Mouse (Mus musculus) midbrain, postnatal 0 days (tissue): ENCODE results near the gene Fpgs. TPM values are rescaled to one million over a fixed set of nuclear protein-coding genes. Genes with fewer than 3 reads are reported as not detected.

Experiments
- ATAC-seq: fragments of 200-750 bp; cut with Nextera tagmentation; 2 replicates; pipeline ENCODE4 v1.8.0; 2017; ENCODE audit warnings: moderate number of reproducible peaks, mild to moderate bottlenecking, moderate TSS enrichment, moderate library complexity; ENCODE audit not compliant: low FRiP score
- DNase-seq: peaks from one replicate; pipeline ENCODE4 v3.0.0-alpha.2; 2015; ENCODE audit warnings: low spot score
- H3K27ac ChIP-seq: fragments of 300-500 bp; sonication (generic); 2 replicates; pipeline ENCODE4 v1.5.1; 2014; ENCODE audit warnings: low read depth, mild to moderate bottlenecking, low read length, mixed read lengths
- H3K27me3 ChIP-seq: fragments of 300-500 bp; sonication (generic); 2 replicates; pipeline ENCODE4 v1.6.1; 2014; ENCODE audit warnings: low read length, control low read depth, mixed read lengths; ENCODE audit not compliant: insufficient read depth
- H3K36me3 ChIP-seq: fragments of 300-500 bp; sonication (generic); 2 replicates; pipeline ENCODE4 v1.6.1; 2014; ENCODE audit warnings: low read length, control low read depth, mixed read lengths; ENCODE audit not compliant: insufficient read depth
- H3K4me1 ChIP-seq: fragments of 300-500 bp; sonication (generic); 2 replicates; pipeline ENCODE4 v1.6.1; 2014; ENCODE audit warnings: mild to moderate bottlenecking, control low read depth, antibody characterized with exemption, low read length, mixed read lengths; ENCODE audit not compliant: insufficient read depth
- H3K4me2 ChIP-seq: fragments of 300-500 bp; sonication (generic); 2 replicates; pipeline ENCODE4 v1.6.1; 2014; ENCODE audit warnings: low read depth, mild to moderate bottlenecking, low read length, mixed read lengths; ENCODE audit not compliant: poor library complexity, severe bottlenecking
- H3K4me3 ChIP-seq: fragments of 300-500 bp; sonication (generic); 2 replicates; pipeline ENCODE4 v1.5.1; 2014; ENCODE audit warnings: low read depth, mild to moderate bottlenecking, low read length, moderate library complexity
- H3K9ac ChIP-seq: fragments of 300-500 bp; sonication (generic); replicated peaks from 2 replicates; pipeline ENCODE4 v1.6.1; 2014; ENCODE audit warnings: mild to moderate bottlenecking, low read length, moderate library complexity, mixed read lengths; ENCODE audit not compliant: poor library complexity, severe bottlenecking
- H3K9me3 ChIP-seq: fragments of 300-500 bp; sonication (generic); 2 replicates; pipeline ENCODE4 v1.6.1; 2016; ENCODE audit warnings: low read length, control low read depth
- CTCF ChIP-seq: IDR thresholded peaks from 2 replicates; pipeline ENCODE4 v1.5.1; 2016; ENCODE audit warnings: antibody characterized with exemption, mild to moderate bottlenecking
- WGBS: fragments of 180-500 bp; shearing (Covaris S2); extraction: QIAGEN DNeasy Blood & Tissue Kit; methylation state at CpG from one replicate; pipeline ENCODE4 v1.1.7; 2014; 5-methylcytosine and 5-hydroxymethylcytosine counted together
- polyA plus RNA-seq: library from polyadenylated mRNA; unstranded; fragments of >200 nt; fragmentation: Nextera tagmentation; extraction: Ambion mirVana; gene quantifications from 2 replicates; pipeline ENCODE4 v1.2.1, GENCODE M21; 2015
- total RNA-seq: library from RNA; depleted of rRNA; stranded (reverse); fragments of >200 nt; gene quantifications from 2 replicates; pipeline ENCODE4 v1.2.3, GENCODE M21; 2014

The Fpgs gene
- total and polyA plus RNA-seq, 2 experiments from 2014 or later, result 25.1 to 25.9 TPM

- Histone ChIP-seq H3K4me2 (no peak overlapping the region), H3K4me3 (no peak overlapping the region), H3K9ac (no peak overlapping the region), H3K9me3 (no peaks in the 10 kb centered on the region), H3K27ac (no peak overlapping the region), H3K4me1 (peaks cover 8% of the 10 kb centered on the region; the same call in 1 of the 2 replicates), H3K36me3 (peaks cover 47% of the 10 kb centered on the region), H3K27me3 (no peaks in the 10 kb centered on the region)
- no peak for TF ChIP-seq CTCF
- ATAC-seq (no peak), DNase-seq (no peak)
- WGBS, result 92% methylated on average over 20 of the region's 20 CpGs
Observed at GRCm38 (mm10) chr2:32709521-32710137, 5.7 kb upstream of the Fpgs start.

GRCm38 (mm10) chr2:32708643-32709042 is 4.7 kb upstream of the Fpgs start:
- no peak for ATAC-seq
- H3K4me3 ChIP-seq, result no peak overlapping the region
- H3K4me1 ChIP-seq, result peaks cover 5% of the 10 kb centered on the region; the same call in 1 of the 2 replicates
- whole genome bisulfite sequencing, result 43% methylated on average over 3 of the region's 3 CpGs
- no peak overlapping the region for H3K9ac ChIP-seq
- no peaks in the 10 kb centered on the region for H3K27me3 ChIP-seq
- TF ChIP-seq CTCF, result peak; percentile 87
- H3K27ac ChIP-seq, result no peak overlapping the region
- peak; percentile 72 for DNase-seq
- H3K9me3 ChIP-seq, result no peaks in the 10 kb centered on the region
- H3K4me2 ChIP-seq, result no peak overlapping the region
- peaks cover 50% of the 10 kb centered on the region for H3K36me3 ChIP-seq

GRCm38 (mm10) chr2:32706971-32707370 is 3.0 kb upstream of the Fpgs start:
- ATAC-seq, result no peak
- peaks cover 61% of the 10 kb centered on the region for H3K36me3 ChIP-seq
- no peak for TF ChIP-seq CTCF

GRCm38 (mm10) chr2:32705018-32705417 is 1.1 kb upstream of the Fpgs start:
- H3K36me3 ChIP-seq, result peaks cover 53% of the 10 kb centered on the region
- WGBS, result 88% methylated on average over 7 of the region's 7 CpGs
- H3K9me3 ChIP-seq, result no peaks in the 10 kb centered on the region

More at GRCm38 (mm10) chr2:32706971-32707370, 3.0 kb upstream of the Fpgs start:
- no peak overlapping the region for H3K27ac ChIP-seq
- 93% methylated on average over 6 of the region's 6 CpGs for WGBS
- peaks cover 5% of the 10 kb centered on the region; the same call in 1 of the 2 replicates for H3K4me1 ChIP-seq
- H3K4me3 ChIP-seq, result no peak overlapping the region
- no peaks in the 10 kb centered on the region for H3K9me3 ChIP-seq
- DNase-seq, result no peak
- no peaks in the 10 kb centered on the region for H3K27me3 ChIP-seq
- H3K9ac ChIP-seq, result no peak overlapping the region
- no peak overlapping the region for H3K4me2 ChIP-seq

GRCm38 (mm10) chr2:32703046-32703445 is 899 bp downstream of the Fpgs start:
- H3K36me3 ChIP-seq, result peaks cover 38% of the 10 kb centered on the region
- ATAC-seq (no peak), DNase-seq (no peak)
- H3K27ac ChIP-seq, result no peak overlapping the region
- no peak for TF ChIP-seq CTCF
- no peaks in the 10 kb centered on the region for H3K4me1 ChIP-seq
- H3K27me3 ChIP-seq, result no peaks in the 10 kb centered on the region
- H3K9ac ChIP-seq, result no peak overlapping the region
- 97% methylated on average over 8 of the region's 8 CpGs for WGBS
- no peak overlapping the region for H3K4me3 ChIP-seq
- H3K9me3 ChIP-seq, result no peaks in the 10 kb centered on the region
- H3K4me2 ChIP-seq, result no peak overlapping the region

More at GRCm38 (mm10) chr2:32705018-32705417, 1.1 kb upstream of the Fpgs start:
- no peaks in the 10 kb centered on the region for H3K4me1 ChIP-seq
- H3K27me3 ChIP-seq, result no peaks in the 10 kb centered on the region
- no peak for TF ChIP-seq CTCF
- no peak for DNase-seq
- H3K4me2 ChIP-seq, result no peak overlapping the region
- no peak overlapping the region for H3K27ac ChIP-seq
- no peak overlapping the region for H3K9ac ChIP-seq
- H3K4me3 ChIP-seq, result no peak overlapping the region
- no peak for ATAC-seq

GRCm38 (mm10) chr2:32700966-32701743 is 2.8 kb downstream of the Fpgs start:
- Histone ChIP-seq H3K4me3 (no peak overlapping the region), H3K9me3 (no peaks in the 10 kb centered on the region), H3K4me1 (no peaks in the 10 kb centered on the region), H3K4me2 (no peak overlapping the region), H3K27ac (no peak overlapping the region), H3K27me3 (no peaks in the 10 kb centered on the region), H3K9ac (no peak overlapping the region), H3K36me3 (peaks cover 25% of the 10 kb centered on the region)
- no peak for TF ChIP-seq CTCF
- 90% methylated on average over 14 of the region's 14 CpGs for WGBS
- no peak for ATAC-seq
- no peak for DNase-seq
